Mouse (Mus musculus) gastrocnemius, postnatal 14 days (tissue): Measurements from ENCODE around the gene Slc25a12. TPM values are rescaled to one million over a fixed set of nuclear protein-coding genes. Genes with fewer than 3 reads are reported as not detected.

Source experiments
- DNase-seq: peaks from one replicate; pipeline ENCODE4 v3.0.0; 2021; ENCODE audit warnings: mixed read lengths
- intact Hi-C: fragments of 180-260 bp; cut with DNase I; formaldehyde crosslinking; loops from one replicate; pipeline ENCODE4 v1.15.1; 2025; ENCODE audit warnings: low total_unique reads
- total RNA-seq, 2 experiments: library from RNA; stranded (reverse); gene quantifications; 2 replicates each; pipeline ENCODE4 v1.2.3; 2021

Gene Slc25a12
- total RNA-seq, 2 experiments from 2014 or later = 309 to 389 TPM

- intact Hi-C loops = no loop called here
- no peak for DNase-seq
Observed at GRCm38 (mm10) chr2:71316116-71316789, 51.3 kb downstream of the Slc25a12 start.

- intact Hi-C loops = no loop called here
- no peak for DNase-seq
Observed at GRCm38 (mm10) chr2:71315022-71315421, 52.5 kb downstream of the Slc25a12 start.

GRCm38 (mm10) chr2:71314080-71314479, 53.5 kb downstream of the Slc25a12 start:
- intact Hi-C loops = no loop called here
- no peak for DNase-seq

GRCm38 (mm10) chr2:71312067-71312466, 55.5 kb downstream of the Slc25a12 start:
- intact Hi-C loops = no loop called here
- DNase-seq = no peak

GRCm38 (mm10) chr2:71309726-71310125, 57.8 kb downstream of the Slc25a12 start:
- intact Hi-C loops = no loop called here
- DNase-seq = no peak

GRCm38 (mm10) chr2:71306357-71306756, 61.2 kb downstream of the Slc25a12 start:
- no peak for DNase-seq
- intact Hi-C loops = no loop called here

GRCm38 (mm10) chr2:71304821-71305220, 62.7 kb downstream of the Slc25a12 start:
- DNase-seq = no peak
- intact Hi-C loops = no loop called here

GRCm38 (mm10) chr2:71303221-71303620, 64.3 kb downstream of the Slc25a12 start:
- DNase-seq = no peak
- intact Hi-C loops = no loop called here

GRCm38 (mm10) chr2:71302156-71302663, 65.3 kb downstream of the Slc25a12 start:
- intact Hi-C loops = no loop called here
- no peak for DNase-seq

- intact Hi-C loops = no loop called here
- DNase-seq = no peak
Observed at GRCm38 (mm10) chr2:71298729-71299128, 68.8 kb downstream of the Slc25a12 start.

- DNase-seq = no peak
- intact Hi-C loops = no loop called here
Observed at GRCm38 (mm10) chr2:71297501-71297900, 70.0 kb downstream of the Slc25a12 start.

- intact Hi-C loops = no loop called here
Observed at GRCm38 (mm10) chr2:71295844-71296243, 71.7 kb downstream of the Slc25a12 start.

GRCm38 (mm10) chr2:71294489-71294888, 73.1 kb downstream of the Slc25a12 start:
- no peak for DNase-seq
- intact Hi-C loops = no loop called here

More at GRCm38 (mm10) chr2:71295844-71296243, 71.7 kb downstream of the Slc25a12 start:
- no peak for DNase-seq

GRCm38 (mm10) chr2:71293983-71294382, 73.6 kb downstream of the Slc25a12 start:
- no peak for DNase-seq
- intact Hi-C loops = no loop called here

- DNase-seq = no peak
- intact Hi-C loops = no loop called here
Observed at GRCm38 (mm10) chr2:71291566-71291965, 76.0 kb downstream of the Slc25a12 start.

GRCm38 (mm10) chr2:71290107-71290775, 77.3 kb downstream of the Slc25a12 start:
- peak; percentile 18 for DNase-seq
- intact Hi-C loops = no loop called here

- intact Hi-C loops = no loop called here
- DNase-seq = no peak
Observed at GRCm38 (mm10) chr2:71281981-71282380, 85.6 kb downstream of the Slc25a12 start.

GRCm38 (mm10) chr2:71278791-71279775, 88.5 kb downstream of the Slc25a12 start:
- intact Hi-C loops = no loop called here
- DNase-seq = no peak

- no peak for DNase-seq
- intact Hi-C loops = no loop called here
Observed at GRCm38 (mm10) chr2:71275734-71276133, 91.8 kb downstream of the Slc25a12 start.
